Mouse (Mus musculus): ENCODE results near the gene Sult3a2. TPM values are rescaled to one million over a fixed set of nuclear protein-coding genes. Genes with fewer than 3 reads are reported as not detected.
"Not testable (repeated sequence)": the region's sequence is repeated elsewhere in the genome, so short reads cannot be mapped to it uniquely, and the experiment has no call there.

The Sult3a2 gene
- polyA plus RNA-seq, 1 experiment from 2014 or later: not detected

DNA sequence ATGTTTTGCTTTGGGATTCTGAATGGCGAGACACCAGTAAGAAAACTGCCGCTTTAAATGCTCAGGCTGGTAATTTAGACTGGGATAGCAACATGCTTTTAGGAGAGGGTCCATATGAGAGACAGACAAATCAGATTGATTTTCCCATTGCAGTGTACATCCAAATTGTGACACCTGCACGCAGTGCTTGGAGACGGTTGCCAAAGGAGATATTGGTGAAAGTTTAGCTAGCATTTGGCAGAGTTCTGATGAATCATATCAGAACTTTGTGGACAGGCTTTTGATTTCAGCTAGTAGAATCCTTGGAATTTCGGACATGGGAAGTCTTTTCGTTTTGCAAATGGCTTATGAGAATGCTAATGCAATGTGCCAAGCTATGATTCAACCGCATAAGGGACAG lies 51.3 kb downstream of the Sult3a2 start:
- not testable (repeated sequence) for H3K4me2 ChIP-seq (replicated peaks; ENCODE audit: low read depth, low read length); H3K36me3 ChIP-seq (ENCODE audit: control insufficient read depth, insufficient read depth, low read length); H3K4me3 ChIP-seq (ENCODE audit: low read length); H3K4me1 ChIP-seq (ENCODE audit: control insufficient read depth, insufficient read depth, low read length); H3K27ac ChIP-seq (ENCODE audit: low read depth, low read length); ATAC-seq (ENCODE audit: low FRiP score, low TSS enrichment); H3K27me3 ChIP-seq (ENCODE audit: control insufficient read depth, insufficient read depth, low read length); H3K9ac ChIP-seq (ENCODE audit: low read depth, low read length); H3K9me3 ChIP-seq (ENCODE audit: control insufficient read depth, low read length)
- WGBS: 96% methylated on average over 7 of the region's 7 CpGs

DNA sequence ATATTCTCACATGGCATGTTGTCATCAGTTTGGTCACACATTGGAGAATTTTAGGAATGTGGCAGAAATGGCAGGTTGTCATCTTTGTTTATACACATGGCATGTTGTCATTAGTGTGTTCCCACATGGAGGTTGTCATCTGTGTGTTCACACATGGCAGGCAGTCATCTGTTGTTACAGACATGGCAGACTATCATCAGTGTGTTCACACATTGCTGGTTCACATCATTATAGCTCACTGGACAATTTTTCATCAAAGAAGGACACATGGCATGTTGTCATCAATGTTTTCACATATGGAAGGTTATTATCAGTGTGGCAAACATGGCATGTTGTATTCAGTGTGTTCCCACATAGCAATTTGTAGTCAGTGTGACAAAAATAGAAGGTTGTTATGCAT lies 53.3 kb downstream of the Sult3a2 start:
- Histone ChIP-seq H3K4me1 (ENCODE audit: control insufficient read depth, insufficient read depth, low read length) (no peaks in the 10 kb centered on the region), H3K4me3 (ENCODE audit: low read length) (no peak overlapping the region), H3K36me3 (ENCODE audit: control insufficient read depth, insufficient read depth, low read length) (no peaks in the 10 kb centered on the region), H3K9ac (ENCODE audit: low read depth, low read length) (no peak overlapping the region), H3K9me3 (ENCODE audit: control insufficient read depth, low read length) (no peaks in the 10 kb centered on the region), H3K4me2 (replicated peaks; ENCODE audit: low read depth, low read length) (no peak overlapping the region), H3K27me3 (ENCODE audit: control insufficient read depth, insufficient read depth, low read length) (no peaks in the 10 kb centered on the region), H3K27ac (ENCODE audit: low read depth, low read length) (no peak overlapping the region)
- no peak for ATAC-seq (ENCODE audit: low FRiP score, low TSS enrichment)

- ATAC-seq (ENCODE audit: low FRiP score, low TSS enrichment): no peak
- H3K4me1 ChIP-seq (ENCODE audit: control insufficient read depth, insufficient read depth, low read length): no peaks in the 10 kb centered on the region
- no peaks in the 10 kb centered on the region for H3K27me3 ChIP-seq (ENCODE audit: control insufficient read depth, insufficient read depth, low read length)
- no peak overlapping the region for H3K27ac ChIP-seq (ENCODE audit: low read depth, low read length)
- no peaks in the 10 kb centered on the region for H3K9me3 ChIP-seq (ENCODE audit: control insufficient read depth, low read length)
- H3K4me3 ChIP-seq (ENCODE audit: low read length): no peak overlapping the region
- 94% methylated on average over 4 of the region's 4 CpGs for WGBS
- no peaks in the 10 kb centered on the region for H3K36me3 ChIP-seq (ENCODE audit: control insufficient read depth, insufficient read depth, low read length)
- H3K9ac ChIP-seq (ENCODE audit: low read depth, low read length): no peak overlapping the region
- no peak overlapping the region for H3K4me2 ChIP-seq (replicated peaks; ENCODE audit: low read depth, low read length)
Observed at GRCm38 (mm10) chr10:33732409-33733185, 53.9 kb downstream of the Sult3a2 start.

GRCm38 (mm10) chr10:33723764-33724163 lies 62.7 kb downstream of the Sult3a2 start:
- Histone ChIP-seq H3K27ac (ENCODE audit: low read depth, low read length) (no peak overlapping the region), H3K36me3 (ENCODE audit: control insufficient read depth, insufficient read depth, low read length) (no peaks in the 10 kb centered on the region), H3K9me3 (ENCODE audit: control insufficient read depth, low read length) (no peaks in the 10 kb centered on the region), H3K4me2 (replicated peaks; ENCODE audit: low read depth, low read length) (no peak overlapping the region), H3K27me3 (ENCODE audit: control insufficient read depth, insufficient read depth, low read length) (no peaks in the 10 kb centered on the region), H3K4me1 (ENCODE audit: control insufficient read depth, insufficient read depth, low read length) (no peaks in the 10 kb centered on the region), H3K9ac (ENCODE audit: low read depth, low read length) (no peak overlapping the region), H3K4me3 (ENCODE audit: low read length) (no peak overlapping the region)
- 35% methylated on average over 6 of the region's 6 CpGs for WGBS
- ATAC-seq (ENCODE audit: low FRiP score, low TSS enrichment): no peak

DNA sequence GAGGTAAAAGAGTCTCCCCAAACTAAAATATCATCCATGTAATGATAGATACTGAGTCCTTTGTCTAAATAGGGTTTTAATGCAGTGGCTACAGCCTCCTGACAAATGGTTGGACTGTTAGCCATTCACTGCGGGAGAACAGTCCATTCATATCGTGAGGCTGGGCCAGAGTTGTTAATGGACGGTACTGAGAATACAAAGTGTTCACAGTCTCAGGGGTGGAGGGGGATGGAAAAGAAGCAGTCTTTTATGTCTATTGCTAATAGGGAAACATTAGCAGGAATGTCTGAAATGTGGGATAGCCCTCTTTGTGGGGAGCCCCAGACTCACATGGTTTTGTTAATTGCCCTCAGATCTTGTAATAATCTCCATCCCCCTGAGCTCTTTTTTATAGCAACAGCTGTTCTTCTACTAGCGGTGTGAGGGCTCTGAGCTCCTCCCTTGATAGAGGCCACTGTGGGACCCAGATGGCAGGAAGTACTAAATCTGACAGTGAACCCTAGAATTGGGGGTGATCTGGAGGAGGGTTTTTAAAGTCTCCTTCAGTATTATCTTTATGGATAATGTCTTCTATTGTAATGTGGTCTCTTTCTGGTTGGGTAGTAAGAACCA lies 64.6 kb downstream of the Sult3a2 start:
- WGBS: 61% methylated on average over 4 of the region's 4 CpGs
- Histone ChIP-seq H3K9me3 (ENCODE audit: control insufficient read depth, low read length) (no peaks in the 10 kb centered on the region), H3K27me3 (ENCODE audit: control insufficient read depth, insufficient read depth, low read length) (no peaks in the 10 kb centered on the region), H3K4me2 (replicated peaks; ENCODE audit: low read depth, low read length) (no peak overlapping the region), H3K36me3 (ENCODE audit: control insufficient read depth, insufficient read depth, low read length) (no peaks in the 10 kb centered on the region), H3K4me1 (ENCODE audit: control insufficient read depth, insufficient read depth, low read length) (no peaks in the 10 kb centered on the region), H3K4me3 (ENCODE audit: low read length) (no peak overlapping the region), H3K9ac (ENCODE audit: low read depth, low read length) (no peak overlapping the region), H3K27ac (ENCODE audit: low read depth, low read length) (no peak overlapping the region)
- ATAC-seq (ENCODE audit: low FRiP score, low TSS enrichment): no peak

Other genes with a start within 250 kb of the Sult3a2 start
- not detected in 2 replicates for gene Clvs2, start 161.9 kb downstream of the Sult3a2 start, polyA plus RNA-seq (2014; fragmentation: Nextera tagmentation; extraction: Ambion mirVana)
- gene Sult3a1, start 71.0 kb upstream of the Sult3a2 start, polyA plus RNA-seq (2014; fragmentation: Nextera tagmentation; extraction: Ambion mirVana): not detected in 2 replicates
- gene Rsph4a, start 118.4 kb upstream of the Sult3a2 start, polyA plus RNA-seq (2014; fragmentation: Nextera tagmentation; extraction: Ambion mirVana): 0.06 TPM in 1 of 2 replicates, not detected in the other
- gene Zup1, start 164.6 kb upstream of the Sult3a2 start, polyA plus RNA-seq (2014; fragmentation: Nextera tagmentation; extraction: Ambion mirVana): 23.2 and 24.8 TPM in 2 replicates
- 145 and 185 TPM in 2 replicates for gene Rwdd1, start 232.9 kb upstream of the Sult3a2 start, polyA plus RNA-seq (2014; fragmentation: Nextera tagmentation; extraction: Ambion mirVana)

All from kidney, embryonic 14.5 days (tissue).